Comparison of ENCODE assay signal across 19 mouse cellular contexts in genomic region chr10:67031186-67031585, GRCm38 (mm10).
"Had no signal": no experiment of that assay in that cellular context is flagged by ENCODE, and none has a peak within 500 bp of the region (broad histone marks: within the 10 kb centered on the region; RNA-seq: fewer than 3 reads in every experiment).

No protein-coding gene starts in this region.

- DNase-seq: liver, postnatal 0 days; lung, adult 2 months; lung, postnatal 14 days; lung, postnatal 36 days; midbrain, embryonic 14.5 days; right cerebral cortex, postnatal 14 days; thymus, adult 2 months; thymus, postnatal 25 days; thymus, postnatal 4 days had no signal

- H3K27me3 ChIP-seq: liver, embryonic 15.5 days; lung, embryonic 15.5 days; midbrain, embryonic 12.5 days; neural tube, embryonic 12.5 days; stomach, embryonic 15.5 days had no signal

- H3K36me3 ChIP-seq: liver, embryonic 15.5 days; stomach, embryonic 15.5 days had no signal

- H3K9me3 ChIP-seq: liver, embryonic 15.5 days; lung, embryonic 15.5 days; midbrain, embryonic 10.5 days; midbrain, embryonic 12.5 days; neural tube, embryonic 12.5 days; stomach, embryonic 15.5 days had no signal

- H3K9ac ChIP-seq: liver, embryonic 15.5 days; liver, postnatal 0 days; lung, embryonic 15.5 days; midbrain, embryonic 12.5 days; neural tube, embryonic 12.5 days; stomach, embryonic 15.5 days had no signal

- H3K4me2 ChIP-seq: liver, embryonic 15.5 days; lung, embryonic 15.5 days; midbrain, embryonic 12.5 days; neural tube, embryonic 12.5 days; stomach, embryonic 15.5 days had no signal

- H3K27ac ChIP-seq: liver, embryonic 15.5 days; lung, embryonic 15.5 days; macrophage; midbrain, embryonic 10.5 days; midbrain, embryonic 12.5 days; neural tube, embryonic 12.5 days; stomach, embryonic 15.5 days; stomach, postnatal 0 days had no signal

- ATAC-seq: liver, postnatal 0 days; lung, postnatal 0 days; midbrain, embryonic 16.5 days had no signal

- H3K4me3 ChIP-seq: liver, embryonic 15.5 days; lung, embryonic 15.5 days; midbrain, embryonic 10.5 days; midbrain, embryonic 12.5 days; neural tube, embryonic 12.5 days; stomach, embryonic 15.5 days had no signal
